Mouse (Mus musculus) heart, postnatal 0 days (tissue): ENCODE measurements around the gene Vmn2r50. TPM values are rescaled to one million over a fixed set of nuclear protein-coding genes. Genes with fewer than 3 reads are reported as not detected.
"Not testable (repeated sequence)": the region's sequence is repeated elsewhere in the genome, so short reads cannot be mapped to it uniquely, and the experiment has no call there.

ENCODE experiments used
- ATAC-seq: fragments of 200-750 bp; cut with Nextera tagmentation; 2 replicates; pipeline ENCODE4 v1.8.0; 2017; ENCODE audit warnings: low read depth, moderate number of reproducible peaks, moderate library complexity; ENCODE audit not compliant: insufficient read depth
- DNase-seq: peaks from one replicate; pipeline ENCODE4 v3.0.0-alpha.2; 2016; ENCODE audit warnings: low spot score
- H3K27ac ChIP-seq: fragments of 300-500 bp; sonication (generic); 2 replicates; pipeline ENCODE4 v1.5.1; 2014; ENCODE audit warnings: low read depth, mild to moderate bottlenecking
- H3K27me3 ChIP-seq: fragments of 300-500 bp; sonication (generic); 2 replicates; pipeline ENCODE4 v1.6.1; 2014; ENCODE audit warnings: low read length, mixed read lengths; ENCODE audit not compliant: control insufficient read depth, insufficient read depth
- H3K36me3 ChIP-seq: fragments of 300-500 bp; sonication (generic); replicated peaks from 2 replicates; pipeline ENCODE4 v1.6.1; 2014; ENCODE audit warnings: low read length, mixed read lengths; ENCODE audit not compliant: control insufficient read depth, insufficient read depth
- H3K4me1 ChIP-seq: fragments of 300-500 bp; sonication (generic); 2 replicates; pipeline ENCODE4 v1.6.1; 2014; ENCODE audit warnings: antibody characterized with exemption; ENCODE audit not compliant: control insufficient read depth, insufficient read depth
- H3K4me2 ChIP-seq: fragments of 300-500 bp; sonication (generic); 2 replicates; pipeline ENCODE4 v1.6.1; 2014; ENCODE audit warnings: low read depth, mild to moderate bottlenecking, low read length, moderate library complexity
- H3K4me3 ChIP-seq: fragments of 300-500 bp; sonication (generic); 2 replicates; pipeline ENCODE4 v1.5.1; 2014; ENCODE audit warnings: low read depth, low read length
- H3K9ac ChIP-seq: fragments of 300-500 bp; sonication (generic); replicated peaks from 2 replicates; pipeline ENCODE4 v1.6.1; 2014; ENCODE audit warnings: low read depth, low read length, mixed read lengths
- H3K9me3 ChIP-seq: fragments of 300-500 bp; sonication (generic); replicated peaks from 2 replicates; pipeline ENCODE4 v1.6.1; 2016; ENCODE audit warnings: low read length; ENCODE audit not compliant: control insufficient read depth
- WGBS: fragments of 180-500 bp; shearing (Covaris S2); extraction: QIAGEN DNeasy Blood & Tissue Kit; methylation state at CpG from one replicate; pipeline ENCODE4 v1.1.7; 2014; 5-methylcytosine and 5-hydroxymethylcytosine counted together
- polyA plus RNA-seq: library from polyadenylated mRNA; unstranded; fragments of >200 nt; fragmentation: Nextera tagmentation; extraction: Ambion mirVana; gene quantifications from 2 replicates; pipeline ENCODE4 v1.2.1, GENCODE M21; 2015
- total RNA-seq: library from RNA; depleted of rRNA; stranded (reverse); fragments of >200 nt; gene quantifications from 2 replicates; pipeline ENCODE4 v1.2.3, GENCODE M21; 2014; ENCODE audit warnings: low replicate concordance; rRNA removed

The Vmn2r50 gene
- total RNA-seq (not detected in 2 replicates), polyA plus RNA-seq (not detected in 2 replicates)

GRCm38 (mm10) chr7:10053196-10053595 lies at the start of gene Vmn2r50:
TSS of gene Vmn2r50 (minus strand) at chr7:10053296.
- H3K27me3 ChIP-seq, H3K36me3 ChIP-seq, ATAC-seq, H3K4me2 ChIP-seq, H3K27ac ChIP-seq, H3K9ac ChIP-seq, H3K4me1 ChIP-seq, H3K4me3 ChIP-seq, DNase-seq, H3K9me3 ChIP-seq: not testable (repeated sequence)

- not testable (repeated sequence) for H3K9me3 ChIP-seq, DNase-seq, H3K36me3 ChIP-seq, H3K4me3 ChIP-seq, H3K27ac ChIP-seq, ATAC-seq, H3K9ac ChIP-seq, H3K4me2 ChIP-seq, H3K4me1 ChIP-seq, H3K27me3 ChIP-seq
- no CpG with 5 or more reads among the region's 2 CpGs for WGBS
Measured at GRCm38 (mm10) chr7:9992157-9992556, 60.9 kb downstream of the Vmn2r50 start, which contains the start of gene Vmn2r49. TSS of gene Vmn2r49 (minus strand) at chr7:9992257.

Other genes starting within 250 kb of the Vmn2r50 start
- not detected in 2 replicates for gene Vmn2r47, start 212.0 kb downstream of the Vmn2r50 start, total RNA-seq
- not detected in 2 replicates for gene Vmn2r47, start 212.0 kb downstream of the Vmn2r50 start, polyA plus RNA-seq
- gene Vmn2r48, start 99.7 kb downstream of the Vmn2r50 start, total RNA-seq = not detected in 2 replicates
- gene Vmn2r48, start 99.7 kb downstream of the Vmn2r50 start, polyA plus RNA-seq = not detected in 2 replicates
- not detected in 2 replicates for gene Vmn2r49, start 61.0 kb downstream of the Vmn2r50 start, total RNA-seq
- gene Vmn2r49, start 61.0 kb downstream of the Vmn2r50 start, polyA plus RNA-seq = not detected in 2 replicates
- not detected in 2 replicates for gene Vmn2r51, start 52.4 kb upstream of the Vmn2r50 start, total RNA-seq
- not detected in 2 replicates for gene Vmn2r51, start 52.4 kb upstream of the Vmn2r50 start, polyA plus RNA-seq
- not detected in 2 replicates for gene Vmn2r52, start 123.3 kb upstream of the Vmn2r50 start, total RNA-seq
- gene Vmn2r52, start 123.3 kb upstream of the Vmn2r50 start, polyA plus RNA-seq = not detected in 2 replicates
- gene Vmn1r66, start 224.7 kb upstream of the Vmn2r50 start, total RNA-seq = not detected in 2 replicates
- not detected in 2 replicates for gene Vmn1r66, start 224.7 kb upstream of the Vmn2r50 start, polyA plus RNA-seq